Mouse (Mus musculus) thymus, postnatal 4 days (tissue): ENCODE data around the gene Fgfr2.
"Not testable (repeated sequence)": the region's sequence is repeated elsewhere in the genome, so short reads cannot be mapped to it uniquely, and the experiment has no call there.

Source experiments
- DNase-seq: peaks from one replicate; pipeline ENCODE4 v3.0.0; 2021

Gene Fgfr2

DNA sequence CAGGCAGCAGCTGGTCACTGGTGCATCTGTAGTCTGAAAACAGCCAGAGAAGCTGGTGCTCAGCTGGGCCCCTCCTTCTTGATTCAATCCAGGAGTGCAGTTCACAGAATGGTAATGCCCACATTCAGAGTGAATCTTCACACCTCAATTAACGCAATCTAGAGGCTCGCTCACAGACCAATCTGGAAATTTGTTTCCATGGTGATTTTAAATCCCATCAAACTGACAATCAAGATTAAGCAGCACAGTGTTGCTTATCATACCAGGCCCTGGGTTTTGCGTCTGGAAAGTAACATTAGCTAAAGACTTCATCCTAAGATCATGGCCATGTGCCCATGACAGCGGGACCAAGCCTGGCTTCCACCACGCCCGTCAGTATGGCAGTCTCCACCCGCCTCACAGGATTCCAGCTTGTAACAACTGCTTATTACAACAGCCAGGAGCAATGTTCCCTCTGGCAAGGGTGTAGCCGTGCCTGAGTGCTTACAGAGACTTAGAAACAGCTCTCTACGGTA is 644.8 kb downstream of the Fgfr2 start:
- DNase-seq, result no peak

DNA sequence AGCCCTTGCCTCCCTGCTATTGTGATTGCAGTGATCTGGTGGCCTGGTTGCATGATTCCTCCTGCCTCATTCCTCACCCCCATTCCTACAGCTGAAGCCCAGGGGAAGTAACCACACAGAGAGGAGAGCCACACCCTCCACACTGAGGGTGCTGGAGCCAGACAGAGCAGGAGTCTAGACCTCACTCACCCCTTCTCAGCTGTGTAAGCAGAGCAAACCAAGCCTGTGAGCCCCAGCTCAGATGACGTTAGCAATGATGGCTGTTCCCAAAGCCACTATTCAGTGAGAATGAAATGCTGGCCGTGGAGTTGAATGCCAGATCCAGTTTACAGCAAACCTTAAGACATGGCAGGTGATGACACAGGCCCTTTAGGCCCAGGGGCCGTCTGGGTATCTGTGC is 645.4 kb downstream of the Fgfr2 start:
- DNase-seq, result no peak

DNA sequence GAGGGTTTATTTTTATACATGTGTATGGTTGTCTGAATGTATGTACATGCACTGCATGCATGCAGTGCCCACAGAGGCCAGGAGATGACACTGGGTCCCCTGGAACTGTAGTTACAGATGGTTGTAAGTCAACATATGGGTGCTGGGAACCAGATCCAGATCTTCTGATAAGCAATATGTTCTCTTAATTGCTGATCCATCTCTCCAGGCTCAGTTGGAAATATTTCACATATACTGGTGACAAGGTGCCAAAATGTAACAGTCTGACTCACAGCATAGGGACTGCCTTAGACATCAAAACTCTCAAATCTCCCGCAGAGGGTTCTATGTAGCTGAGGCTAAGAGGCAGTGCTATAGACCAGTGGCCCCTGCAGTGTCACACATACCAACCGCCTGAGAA is 646.7 kb downstream of the Fgfr2 start:
- DNase-seq, result no peak

DNA sequence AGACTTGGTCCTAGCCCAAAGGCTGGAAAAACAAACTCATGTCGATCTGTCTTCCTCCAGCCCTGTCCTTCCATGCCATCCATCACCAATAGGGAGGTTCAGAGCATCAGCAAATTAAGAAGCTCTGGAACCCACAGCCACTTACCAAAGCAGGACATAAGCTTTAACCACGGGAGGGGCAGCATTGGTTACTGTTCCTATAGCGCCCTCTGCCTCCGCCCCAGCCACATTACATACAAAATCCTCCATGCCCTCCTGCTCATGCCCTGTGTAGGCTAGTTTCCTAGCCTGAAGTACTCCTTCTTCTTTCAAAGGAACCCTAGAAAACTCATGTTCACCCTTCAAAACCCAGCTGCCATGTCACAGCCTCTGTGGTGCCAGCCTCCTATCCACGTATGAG is 648.1 kb downstream of the Fgfr2 start:
- peak; percentile 82 for DNase-seq

DNA sequence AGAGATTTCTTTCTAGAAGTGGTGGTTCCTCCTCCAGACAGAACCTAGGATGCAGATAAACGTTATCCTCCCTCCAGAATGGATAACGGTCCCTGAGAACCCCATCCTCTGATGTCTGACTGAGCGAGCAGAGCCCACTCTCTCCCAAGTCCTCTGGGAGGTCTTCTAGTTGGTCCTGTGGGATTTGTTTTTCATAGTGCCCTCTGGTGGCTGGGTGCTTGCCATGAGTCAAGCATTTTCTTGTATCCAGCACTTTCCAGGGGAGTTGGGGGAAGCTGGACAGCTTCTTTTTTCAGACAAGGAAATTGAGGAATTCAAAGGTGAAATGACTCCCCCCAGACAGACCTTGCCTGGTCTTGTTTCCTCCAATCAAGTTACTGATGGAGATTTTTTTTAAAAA is 651.8 kb downstream of the Fgfr2 start:
- peak; percentile 50 for DNase-seq

DNA sequence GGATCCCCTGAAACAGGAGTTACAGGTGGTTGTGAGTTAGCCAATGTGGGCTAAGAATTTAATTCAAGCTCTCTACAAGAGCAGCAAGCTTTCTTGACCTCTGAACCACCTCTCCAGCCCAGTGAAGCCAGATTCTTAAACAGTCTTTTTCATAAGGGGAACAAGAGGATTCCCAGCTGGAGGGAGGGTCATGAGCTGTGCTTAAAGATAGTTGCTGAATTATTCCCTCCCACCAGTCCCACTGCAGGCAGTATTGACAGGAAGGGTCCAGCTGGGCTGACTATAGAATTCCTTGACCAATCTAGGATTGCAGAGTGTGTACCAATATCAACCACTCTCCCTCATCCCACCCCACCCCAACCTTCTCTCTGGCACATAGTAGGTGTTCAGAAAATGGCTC is 654.8 kb downstream of the Fgfr2 start:
- no peak for DNase-seq

DNA sequence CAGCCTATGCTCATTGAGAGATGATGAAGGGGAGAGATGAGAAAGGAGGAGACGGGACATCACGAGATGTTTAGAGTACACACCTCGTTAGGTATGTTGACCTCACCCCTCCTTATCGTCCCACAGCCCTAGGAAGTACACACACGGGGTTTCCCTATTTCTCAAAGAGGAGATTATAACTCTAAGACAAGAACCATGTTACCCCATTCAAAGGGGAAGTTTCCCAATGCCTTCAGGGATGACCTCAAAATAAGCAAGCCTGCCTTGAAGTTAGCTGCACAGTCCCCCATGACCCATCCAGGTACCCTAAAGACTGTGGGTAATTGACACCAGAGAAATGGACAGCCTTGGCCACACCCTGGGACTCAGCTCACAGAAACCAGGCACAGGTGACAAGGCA is 657.3 kb downstream of the Fgfr2 start:
- no peak for DNase-seq

DNA sequence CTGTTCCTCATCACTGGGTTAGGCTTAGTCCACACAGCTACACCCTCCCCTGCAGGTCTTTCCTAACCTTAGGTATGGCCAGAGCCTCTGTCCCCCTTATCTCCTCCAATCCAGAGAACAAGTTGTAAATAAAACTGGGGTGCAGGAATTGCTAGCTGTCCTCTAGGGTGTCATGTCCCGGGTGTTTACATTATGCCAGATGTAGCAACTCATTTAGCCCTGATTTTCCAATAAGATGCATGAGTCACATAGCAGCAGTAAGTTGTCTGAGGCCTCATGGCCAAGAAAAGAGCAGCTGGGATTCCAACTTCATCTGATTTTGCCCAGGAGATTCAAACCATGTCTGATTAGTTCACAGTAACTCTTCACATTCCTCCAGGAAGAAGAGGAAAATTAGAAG is 658.3 kb downstream of the Fgfr2 start:
- DNase-seq, result no peak

DNA sequence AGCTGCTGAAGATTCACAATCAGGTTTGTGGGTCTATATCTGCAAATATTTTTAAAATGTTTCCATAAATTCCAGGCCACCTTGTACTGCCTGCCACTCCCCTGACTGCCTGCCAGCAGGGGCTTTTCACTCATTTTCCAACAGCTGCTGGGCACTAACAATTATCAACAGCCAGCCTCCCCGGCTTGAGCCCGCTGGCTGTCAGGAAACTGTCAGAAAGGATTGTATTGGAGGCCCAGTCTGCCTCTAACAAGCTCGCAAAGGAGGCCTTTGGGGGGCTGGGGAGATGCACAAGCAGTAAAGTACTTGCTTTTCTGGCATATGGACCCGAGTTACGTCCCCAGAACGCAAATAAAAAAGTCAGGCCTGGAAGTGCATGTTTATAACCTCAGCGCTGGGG is 664.7 kb downstream of the Fgfr2 start:
- no peak for DNase-seq

DNA sequence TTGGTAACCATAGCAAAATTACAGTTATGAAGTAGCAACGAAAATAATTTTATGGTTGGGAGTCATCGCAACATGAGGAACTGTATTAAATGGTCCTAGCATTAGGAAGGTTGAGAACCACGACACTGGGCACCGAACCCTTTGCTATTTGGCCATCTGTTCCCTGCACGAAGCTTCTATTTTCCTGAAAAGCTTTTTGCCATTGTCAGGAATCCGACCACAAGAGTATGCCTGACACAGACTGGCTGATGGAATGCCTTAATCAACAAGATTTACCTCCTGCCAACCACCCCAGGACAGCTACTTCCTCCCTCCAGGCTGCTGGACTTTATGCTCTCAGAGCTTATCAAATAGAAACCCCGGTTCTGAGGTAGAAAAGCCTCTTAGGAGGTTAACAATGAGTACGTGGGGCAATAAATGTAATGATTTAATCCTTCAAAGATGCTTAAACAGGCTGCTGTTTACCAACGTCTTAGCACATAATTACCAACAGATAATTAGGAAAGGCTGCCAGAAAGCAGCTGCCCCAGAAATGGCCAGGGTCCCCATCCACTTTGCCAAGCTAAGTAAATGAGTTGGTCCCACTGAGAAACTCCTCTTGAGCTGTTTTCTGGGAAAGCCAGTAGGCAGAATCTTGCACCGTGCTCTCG is 668.0 kb downstream of the Fgfr2 start:
- DNase-seq, result no peak

DNA sequence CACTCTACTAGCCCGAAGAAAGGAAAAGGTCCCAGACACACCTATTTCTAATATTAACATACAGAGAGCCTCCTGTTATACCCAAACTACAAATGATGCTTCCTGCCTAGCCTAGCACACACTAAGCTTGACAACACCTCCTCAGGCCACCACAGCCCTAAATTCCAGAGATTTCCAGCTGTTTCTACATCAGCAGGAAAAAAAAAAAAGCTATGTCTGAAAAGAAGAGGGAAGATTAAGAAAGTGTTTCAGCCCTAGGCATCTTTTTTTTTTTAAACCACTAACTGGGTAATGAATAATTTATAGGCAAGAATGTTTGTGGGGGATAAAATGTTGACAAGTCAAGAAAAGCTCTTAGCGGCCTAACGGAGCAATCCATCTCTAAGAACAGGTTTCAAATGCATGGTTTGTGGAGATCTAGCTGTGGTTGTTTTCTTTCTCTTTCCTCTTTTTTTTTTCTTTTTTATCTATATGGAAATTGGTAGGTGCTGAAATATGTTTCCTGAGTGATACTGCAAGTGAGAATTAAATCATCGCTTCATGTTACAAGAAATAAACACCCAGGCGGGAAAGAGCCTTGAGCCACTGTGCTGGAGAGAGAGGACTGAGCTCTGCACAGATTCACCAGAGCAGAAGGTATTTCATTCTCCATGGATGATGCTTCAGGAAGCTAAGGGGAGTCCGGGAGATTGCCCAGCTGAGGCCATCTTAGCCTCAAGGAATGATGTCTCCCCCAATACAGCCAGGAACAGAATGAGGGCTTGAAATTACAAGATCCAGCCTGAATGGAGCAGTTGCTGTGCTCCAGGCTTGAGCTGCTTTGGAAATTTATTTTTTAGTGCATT is 673.0 kb downstream of the Fgfr2 start:
- DNase-seq, result no peak

DNA sequence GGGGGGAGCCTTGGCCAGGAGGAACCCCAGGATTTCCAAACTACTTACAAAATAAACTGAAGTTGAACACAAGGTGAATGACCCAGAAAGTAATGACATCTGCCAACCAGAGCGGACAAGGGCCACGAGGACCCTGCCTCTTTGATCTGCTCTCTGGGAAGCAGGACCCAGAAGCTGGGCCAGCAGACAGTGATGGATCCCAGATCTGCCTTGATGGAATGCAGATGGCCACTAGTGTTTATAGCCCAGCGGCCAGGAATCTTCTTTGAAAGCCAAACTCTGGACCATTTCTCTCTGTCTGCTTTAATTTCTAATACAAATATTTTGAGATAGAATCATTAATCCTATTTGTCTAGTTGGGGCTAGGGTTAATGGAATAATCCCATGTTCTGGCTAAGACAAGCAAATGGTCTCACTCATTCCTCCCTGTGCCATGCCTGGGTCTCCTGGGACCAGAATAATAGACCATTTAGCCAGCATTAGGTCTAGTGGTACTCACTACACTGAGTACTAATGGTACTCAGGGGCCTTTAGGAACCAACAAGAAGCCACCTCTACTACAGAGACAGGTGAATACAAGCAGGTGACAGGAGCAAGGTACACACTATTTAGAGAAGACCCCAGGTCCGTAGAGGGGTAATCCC is 674.5 kb downstream of the Fgfr2 start:
- no peak for DNase-seq

DNA sequence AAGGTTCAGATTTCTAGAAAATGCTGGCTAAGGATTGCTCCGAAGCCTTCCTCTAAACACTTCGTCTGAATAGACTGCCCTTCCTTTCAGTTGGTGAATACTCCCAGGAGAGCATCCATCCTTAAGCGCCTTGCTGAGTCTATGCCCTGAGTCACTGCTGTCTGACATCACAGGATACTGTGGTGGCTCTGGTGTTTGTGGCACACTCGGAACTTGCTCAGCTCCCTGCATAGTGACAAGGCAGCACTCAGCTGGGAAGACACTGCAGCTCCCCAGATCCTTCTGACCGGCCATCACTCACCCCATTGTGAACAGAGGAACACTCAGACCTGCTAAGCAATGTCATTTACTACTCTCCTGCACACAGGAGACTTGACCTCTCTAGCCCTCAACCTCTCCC is 675.6 kb downstream of the Fgfr2 start:
- no peak for DNase-seq

DNA sequence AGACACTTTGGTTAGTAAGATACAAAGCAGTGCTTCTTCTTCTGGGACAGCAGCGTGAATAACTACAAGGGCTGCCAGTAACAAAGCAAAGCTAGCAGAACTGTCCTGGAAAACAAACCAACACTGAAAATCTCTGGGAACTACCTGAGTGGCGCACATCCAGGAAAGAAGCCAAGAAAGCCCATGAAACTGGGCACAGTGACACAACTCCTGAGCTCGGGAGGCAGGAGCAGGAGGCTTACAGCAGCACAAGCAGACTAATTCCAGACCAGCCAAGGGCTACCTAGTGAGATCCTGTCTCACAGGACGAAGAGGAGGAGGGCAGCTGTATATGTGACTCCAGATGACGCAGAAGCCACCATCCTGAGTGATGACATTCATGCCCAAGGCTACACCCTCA is 676.3 kb downstream of the Fgfr2 start:
- DNase-seq, result no peak

DNA sequence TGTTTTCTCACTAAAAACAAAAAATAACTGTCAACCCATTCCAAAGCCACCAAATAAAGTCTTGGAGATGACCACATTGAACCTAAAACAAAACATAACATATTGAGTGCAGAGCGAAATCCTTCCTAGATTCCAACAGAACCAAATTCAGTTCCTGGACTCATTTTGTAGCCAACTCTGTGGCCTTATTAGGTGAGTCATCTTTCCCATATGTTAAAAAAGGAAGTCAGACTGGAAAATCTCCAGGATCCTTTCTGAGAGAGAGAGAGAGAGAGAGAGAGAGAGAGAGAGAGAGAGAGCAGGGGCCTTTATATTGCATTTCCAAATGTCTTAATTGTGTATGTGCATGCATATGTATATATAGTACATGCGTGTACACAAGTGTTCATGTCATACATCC is 678.9 kb downstream of the Fgfr2 start:
- DNase-seq, result no peak

DNA sequence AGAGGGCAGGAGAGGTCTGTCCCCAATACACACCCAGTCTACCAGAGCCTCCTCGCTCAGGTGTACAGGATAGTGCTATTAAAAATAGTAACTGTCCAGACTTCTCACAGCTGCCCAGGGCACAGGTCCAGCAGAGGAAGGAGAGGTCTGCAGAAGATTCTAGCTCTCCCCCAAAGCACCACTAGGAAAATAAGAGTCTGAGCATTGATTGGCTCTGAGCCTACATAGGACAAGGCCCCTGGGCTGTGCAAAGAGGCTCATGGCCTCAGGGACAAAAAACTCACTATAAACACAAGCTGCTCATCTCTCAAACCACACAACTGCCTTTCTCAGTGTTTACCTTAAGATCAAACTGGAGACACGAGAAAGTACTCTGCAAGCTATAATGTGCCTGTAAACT is 679.4 kb downstream of the Fgfr2 start:
- DNase-seq, result no peak

DNA sequence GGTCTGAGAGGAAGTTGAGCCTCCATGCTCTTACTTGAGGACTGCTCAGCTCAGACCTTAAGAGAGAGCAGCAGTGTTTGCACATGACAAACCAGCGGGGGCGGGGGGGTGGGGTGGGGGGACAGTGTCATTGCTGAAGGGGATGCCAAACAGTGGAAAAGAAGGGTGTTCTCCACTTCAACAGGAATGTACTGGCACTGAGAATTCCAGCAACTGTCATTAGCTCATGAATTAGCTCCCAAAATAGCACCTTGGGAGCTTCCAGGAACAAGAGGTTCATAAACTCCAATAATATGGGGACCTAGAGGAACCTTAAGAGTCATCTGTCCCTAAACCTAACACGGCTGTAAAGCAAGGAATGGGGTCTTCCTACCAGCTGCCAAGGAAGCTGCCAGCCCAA is 680.0 kb downstream of the Fgfr2 start:
- DNase-seq, result no peak

DNA sequence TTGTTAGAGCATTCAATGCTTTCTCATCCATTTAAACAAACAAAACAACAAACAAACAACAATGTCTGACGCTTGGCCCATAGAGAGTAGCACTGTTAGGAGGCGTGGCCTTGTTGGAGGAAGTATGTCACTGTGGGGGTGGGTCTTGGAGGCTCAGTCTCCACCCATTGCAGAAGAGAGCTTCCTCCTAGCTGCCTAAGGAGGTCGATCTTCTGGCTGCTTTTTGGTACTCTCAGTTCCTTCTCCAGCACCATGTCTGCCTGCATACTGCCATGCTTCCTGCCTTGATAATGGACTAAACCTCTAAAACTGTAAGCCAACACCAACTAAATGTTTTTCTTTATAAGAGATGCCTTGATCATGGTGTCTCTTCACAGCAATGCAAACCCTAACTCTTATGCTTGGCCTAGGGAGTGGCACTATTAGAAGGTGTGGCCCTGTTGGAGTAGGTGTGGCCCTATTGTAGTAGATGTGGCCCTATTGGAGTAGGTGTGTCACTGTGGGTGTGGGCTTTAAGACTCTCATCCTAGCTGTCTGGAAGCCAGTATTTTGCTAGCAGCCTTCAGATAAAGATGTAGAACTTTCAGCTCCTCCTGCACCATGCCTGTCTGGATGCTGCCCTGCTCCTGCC is 680.9 kb downstream of the Fgfr2 start:
- not testable (repeated sequence) for DNase-seq

DNA sequence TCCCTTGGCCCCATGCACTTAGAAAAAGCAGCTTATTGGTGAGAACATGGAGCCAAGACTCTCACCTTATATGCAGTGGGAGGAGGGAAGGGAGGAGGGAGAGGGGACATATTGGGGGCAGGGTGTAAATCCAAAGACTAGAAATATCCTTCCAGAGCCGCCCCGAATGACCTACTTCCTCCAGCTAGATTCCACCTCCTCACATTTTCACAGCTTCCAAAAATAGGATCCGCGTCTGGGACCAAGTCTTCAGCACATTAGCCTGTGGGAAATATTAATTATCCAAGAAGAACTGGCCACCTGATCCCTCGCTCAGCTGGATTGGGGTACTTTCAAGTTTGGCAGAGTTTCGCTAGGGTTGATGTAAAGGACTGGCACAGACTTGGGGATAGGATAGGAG is 683.2 kb downstream of the Fgfr2 start:
- DNase-seq, result no peak

DNA sequence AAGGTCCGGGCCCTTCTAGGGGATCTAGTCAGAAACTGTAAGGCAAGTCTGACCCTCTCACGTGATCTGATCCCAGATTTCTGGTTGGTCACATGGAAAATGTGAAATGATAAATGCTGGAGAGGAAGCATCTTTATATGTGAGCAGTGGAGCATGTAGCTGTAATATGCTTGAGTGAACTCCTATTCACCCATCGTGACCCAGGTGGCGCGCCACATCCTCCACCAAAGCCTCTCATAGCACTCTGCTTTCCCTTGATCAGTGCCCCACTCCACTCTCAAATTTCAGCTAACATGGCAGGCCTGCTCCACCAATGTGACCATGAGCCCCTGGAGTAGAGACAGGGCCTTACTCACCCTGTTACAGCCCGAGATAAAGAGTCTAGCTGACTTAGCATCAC is 685.1 kb downstream of the Fgfr2 start:
- DNase-seq, result no peak

DNA sequence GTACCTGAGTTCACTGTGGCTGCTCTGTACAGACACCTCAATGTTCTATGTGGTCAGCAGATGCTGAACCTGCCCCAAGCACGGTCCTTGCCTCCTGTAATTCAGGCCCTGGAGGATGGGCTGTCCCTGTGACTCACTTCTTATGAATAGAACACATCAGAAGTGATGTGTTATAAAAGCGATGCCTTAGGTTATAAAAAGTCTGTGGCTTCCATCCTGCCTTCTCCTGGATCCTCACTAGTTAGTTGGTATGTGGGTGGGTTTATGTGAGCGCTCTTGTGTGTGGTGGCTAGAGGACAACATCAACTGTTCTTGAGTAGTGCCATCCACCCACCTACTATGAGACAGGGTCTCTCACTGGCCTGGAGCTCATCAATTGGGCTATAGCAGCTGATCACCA is 685.7 kb downstream of the Fgfr2 start:
- no peak for DNase-seq

DNA sequence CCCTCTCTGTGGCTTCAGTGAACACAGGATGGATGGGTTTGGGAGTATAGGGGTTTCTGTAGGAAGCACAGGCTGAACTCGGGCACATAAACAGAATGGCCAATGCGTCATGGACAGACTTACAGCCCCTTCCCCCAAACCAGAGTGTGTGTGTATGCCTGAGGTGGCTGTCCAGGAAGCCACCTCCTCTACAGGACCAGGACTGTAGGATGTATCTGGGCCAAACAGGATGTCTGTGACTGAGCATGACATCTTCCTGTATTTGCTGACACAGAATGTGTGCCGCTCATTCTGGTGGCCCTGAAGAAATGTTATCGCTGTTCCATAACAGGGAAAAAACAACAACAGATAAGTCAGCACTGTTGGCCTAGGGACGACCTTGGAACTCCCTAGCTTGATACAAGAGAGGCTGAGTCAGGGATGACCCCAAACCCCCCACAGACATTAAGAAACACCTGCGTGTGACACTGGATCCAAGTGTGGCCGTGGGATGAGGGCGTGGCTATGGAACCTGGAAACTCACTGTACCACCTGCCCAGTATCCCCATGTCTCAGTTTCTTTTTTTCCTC is 687.6 kb downstream of the Fgfr2 start:
- no peak for DNase-seq

DNA sequence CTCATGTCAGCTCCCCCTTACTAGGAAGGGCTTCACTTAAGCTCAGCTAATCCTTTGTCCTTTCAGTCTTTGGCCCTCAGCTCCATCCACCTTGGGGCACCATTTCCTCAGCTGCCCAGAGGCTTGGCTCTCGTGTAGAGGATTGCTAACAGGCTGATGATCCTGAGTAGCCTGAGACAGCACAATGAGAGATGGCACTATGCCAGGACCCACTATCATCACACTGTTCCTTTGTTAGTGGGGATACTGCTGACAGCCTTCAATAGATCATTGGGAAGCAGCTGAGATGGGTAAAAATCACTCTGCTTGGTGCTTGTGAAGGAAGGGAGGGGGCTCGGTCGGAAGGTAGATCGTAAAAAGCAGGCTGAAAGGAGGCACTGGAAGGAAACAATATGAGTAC is 693.8 kb downstream of the Fgfr2 start:
- no peak for DNase-seq
